Comparison of ENCODE assay signal across 10 mouse cellular contexts in the genomic region with DNA sequence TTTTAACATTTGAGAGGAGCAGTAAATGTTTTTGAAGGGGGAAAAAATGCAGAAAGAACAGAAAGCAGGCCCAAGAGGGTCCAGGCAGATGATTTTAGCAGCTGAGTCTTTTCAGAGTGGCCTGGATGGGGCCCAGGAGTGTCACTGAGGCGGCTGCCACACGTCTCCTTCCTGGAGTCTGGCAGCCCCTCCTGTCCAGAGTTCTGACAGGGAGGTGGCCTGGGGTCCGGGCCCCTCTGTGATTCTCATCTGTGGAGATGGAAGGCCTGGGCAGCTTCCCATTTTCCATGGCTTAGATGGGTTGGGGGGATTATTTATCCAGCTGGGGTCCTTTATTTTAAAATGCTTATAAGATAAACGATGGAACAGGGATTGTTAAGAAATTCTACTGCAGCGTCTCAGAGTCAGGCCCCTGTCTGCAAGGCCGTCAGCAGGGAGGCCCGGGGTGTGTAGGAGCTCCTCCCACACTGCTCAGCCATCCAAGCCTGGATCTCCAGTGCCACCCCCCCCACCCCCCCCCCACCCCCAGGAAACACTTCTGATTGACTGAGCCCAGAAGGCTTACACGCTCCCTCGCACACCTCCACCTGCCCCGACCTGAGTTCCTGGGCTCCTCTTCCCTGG. TPM values are rescaled to one million over a fixed set of nuclear protein-coding genes. Genes with fewer than 3 reads are reported as not detected.
DNase-seq lines count a peak whose midpoint lies in the region; ATAC-seq lines count a peak whose summit lies in the region.
"Had no signal": no experiment of that assay in that cellular context is flagged by ENCODE, and none has a peak within 500 bp of the region (broad histone marks: within the 10 kb centered on the region; RNA-seq: fewer than 3 reads in every experiment).

No protein-coding gene starts in this region.

- H3K4me3 ChIP-seq in heart, embryonic 13.5 days = no peak overlapping the region
- no peak overlapping the region for H3K4me3 ChIP-seq in heart, embryonic 11.5 days (ENCODE audit: low read depth, low read length)
- H3K4me3 ChIP-seq in embryonic facial prominence, embryonic 12.5 days = no peak overlapping the region

- DNase-seq in heart, postnatal 4 days = peak; percentile 52
- DNase-seq in lung, postnatal 10 days = peak; percentile 65
- DNase-seq in natural killer cell, adult 2 months (ENCODE audit: low spot score in 2 of 2) = no peak
- DNase-seq: cerebellum, adult 9-11 months; forebrain, postnatal 0 days had no signal

- H3K27me3 ChIP-seq in heart, embryonic 13.5 days (replicated peaks) = no peaks in the 10 kb centered on the region; the same call in 1 of the 2 replicates
- H3K27me3 ChIP-seq in heart, embryonic 11.5 days (ENCODE audit: control insufficient read depth, insufficient read depth, low read length) = no peaks in the 10 kb centered on the region
- no peaks in the 10 kb centered on the region for H3K27me3 ChIP-seq in embryonic facial prominence, embryonic 12.5 days

- ATAC-seq in heart, embryonic 13.5 days (ENCODE audit: extremely low read depth, insufficient number of reproducible peaks, low FRiP score, low TSS enrichment) = no peak
- ATAC-seq in heart, embryonic 11.5 days (replicated peaks; ENCODE audit: insufficient number of reproducible peaks, low FRiP score, low TSS enrichment) = no peak
- no peak for ATAC-seq in embryonic facial prominence, embryonic 12.5 days (ENCODE audit: insufficient number of reproducible peaks, insufficient read depth, low FRiP score, low TSS enrichment)
- ATAC-seq in megakaryocyte, adult 5-6 weeks (ENCODE audit: poor library complexity, severe bottlenecking) = no peak
- ATAC-seq: activated CD4-positive, CD25-positive, alpha-beta regulatory T cell, adult 4 months; forebrain, postnatal 0 days had no signal

- no peaks in the 10 kb centered on the region for H3K9me3 ChIP-seq in heart, embryonic 13.5 days
- H3K9me3 ChIP-seq in heart, embryonic 11.5 days (replicated peaks; ENCODE audit: control insufficient read depth, low read length) = no peaks in the 10 kb centered on the region
- H3K9me3 ChIP-seq in embryonic facial prominence, embryonic 12.5 days = no peaks in the 10 kb centered on the region

- no peak overlapping the region for H3K4me2 ChIP-seq in heart, embryonic 13.5 days
- H3K4me2 ChIP-seq in heart, embryonic 11.5 days = no peak overlapping the region
- H3K4me2 ChIP-seq in embryonic facial prominence, embryonic 12.5 days (replicated peaks) = no peak overlapping the region

- WGBS in heart, embryonic 13.5 days = 48% methylated on average over 10 of the region's 10 CpGs
- WGBS in heart, embryonic 11.5 days (ENCODE audit: insufficient replicate concordance) = 36% methylated on average over 10 of the region's 10 CpGs
- WGBS in embryonic facial prominence, embryonic 12.5 days = 56% methylated on average over 10 of the region's 10 CpGs

- no peak overlapping the region for H3K27ac ChIP-seq in heart, embryonic 13.5 days (replicated peaks)
- H3K27ac ChIP-seq in heart, embryonic 11.5 days (ENCODE audit: low read depth, low read length) = no peak overlapping the region
- peak overlapping the region; percentile 37; the same call in 1 of the 2 replicates for H3K27ac ChIP-seq in embryonic facial prominence, embryonic 12.5 days

- H3K9ac ChIP-seq in heart, embryonic 13.5 days = peak overlapping the region; percentile 15; the same call in 1 of the 2 replicates
- no peak overlapping the region for H3K9ac ChIP-seq in heart, embryonic 11.5 days (ENCODE audit: low read depth, low read length)
- no peak overlapping the region for H3K9ac ChIP-seq in embryonic facial prominence, embryonic 12.5 days
- H3K9ac ChIP-seq: forebrain, postnatal 0 days had no signal

- no peaks in the 10 kb centered on the region for H3K36me3 ChIP-seq in heart, embryonic 13.5 days
- H3K36me3 ChIP-seq in heart, embryonic 11.5 days (ENCODE audit: control insufficient read depth, insufficient read depth, low read length) = no peaks in the 10 kb centered on the region
- no peaks in the 10 kb centered on the region for H3K36me3 ChIP-seq in embryonic facial prominence, embryonic 12.5 days

- peaks cover 27% of the 10 kb centered on the region for H3K4me1 ChIP-seq in heart, embryonic 13.5 days
- peaks cover 4% of the 10 kb centered on the region; the same call in 1 of the 2 replicates for H3K4me1 ChIP-seq in heart, embryonic 11.5 days (ENCODE audit: control insufficient read depth, insufficient read depth, low read length)
- H3K4me1 ChIP-seq in embryonic facial prominence, embryonic 12.5 days = peaks cover 7% of the 10 kb centered on the region; the same call in 1 of the 2 replicates

RNA-seq across cellular contexts. Expression of a gene that starts 37.5 kb away (rescaled TPM):
- 6.3 and 7.2 TPM in 2 replicates for polyA plus RNA-seq in heart, embryonic 13.5 days (2015; fragmentation: Nextera tagmentation; extraction: Ambion mirVana)
- 3.7 and 4.1 TPM in 2 replicates for polyA plus RNA-seq in heart, embryonic 11.5 days (2014; fragmentation: Nextera tagmentation; extraction: Ambion mirVana)
- polyA plus RNA-seq in embryonic facial prominence, embryonic 12.5 days (2016; fragmentation: Nextera tagmentation; extraction: Ambion mirVana) = 4.0 and 5.7 TPM in 2 replicates
- 10 to 100 TPM; 23.3 to 30.8 TPM for total RNA-seq in heart, postnatal 4 days (2021)
- total RNA-seq in megakaryocyte, adult 5-6 weeks (2015) = 0.04 TPM in 1 of 2 replicates, not detected in the other
- not detected in 2 replicates for total RNA-seq in megakaryocyte, adult 5-6 weeks (2017)
- polyA plus RNA-seq: activated CD4-positive, CD25-positive, alpha-beta regulatory T cell, adult 4 months had no signal

RNA-seq across cellular contexts. Expression of a gene that starts 59.2 kb away (rescaled TPM):
- polyA plus RNA-seq in heart, embryonic 13.5 days (2015; fragmentation: Nextera tagmentation; extraction: Ambion mirVana) = 8.2 and 8.6 TPM in 2 replicates
- polyA plus RNA-seq in heart, embryonic 11.5 days (2014; fragmentation: Nextera tagmentation; extraction: Ambion mirVana) = 10.5 and 11.4 TPM in 2 replicates
- polyA plus RNA-seq in embryonic facial prominence, embryonic 12.5 days (2016; fragmentation: Nextera tagmentation; extraction: Ambion mirVana) = 12.5 and 13.4 TPM in 2 replicates
- 10 to 100 TPM; 20.8 to 23.6 TPM for total RNA-seq in heart, postnatal 4 days (2021)
- total RNA-seq in megakaryocyte, adult 5-6 weeks (2015) = 54.4 and 64.0 TPM in 2 replicates
- 64.0 and 74.3 TPM in 2 replicates for total RNA-seq in megakaryocyte, adult 5-6 weeks (2017)

Comparison
In these comparisons a context has a peak if more than half of its experiments do, and no peak if none do; other contexts are left out.
1. DNase-seq: peak in heart, postnatal 4 days (single experiment) and lung, postnatal 10 days (single experiment); none in natural killer cell, adult 2 months (0 of 2).